Mouse (Mus musculus) G1E (cell line): ENCODE measurements around the gene Eif4b. TPM values are rescaled to one million over a fixed set of nuclear protein-coding genes. Genes with fewer than 3 reads are reported as not detected.

Source experiments
- ATAC-seq: 2 replicates; pipeline ENCODE4 v1.8.0; 2016; ENCODE audit warnings: mild to moderate bottlenecking; ENCODE audit not compliant: insufficient number of reproducible peaks, poor library complexity, low FRiP score, severe bottlenecking; ENCODE audit errors: extremely low read depth
- DNase-seq: peaks from one replicate; pipeline ENCODE4 v3.0.0; 2012; ENCODE audit warnings: low spot score
- H3K27me3 ChIP-seq: 2 replicates; pipeline ENCODE4 v1.6.1; 2012; ENCODE audit warnings: mild to moderate bottlenecking, low read length, inconsistent platforms; ENCODE audit not compliant: insufficient read depth
- H3K36me3 ChIP-seq: replicated peaks from 2 replicates; pipeline ENCODE3; 2012; ENCODE audit warnings: mild to moderate bottlenecking, inconsistent platforms
- H3K4me1 ChIP-seq: 2 replicates; pipeline ENCODE4 v1.6.1; 2012; ENCODE audit warnings: low read depth, low read length, inconsistent platforms, mixed read lengths; ENCODE audit not compliant: insufficient read depth
- H3K4me3 ChIP-seq: 2 replicates; pipeline ENCODE4 v1.5.1; 2012; ENCODE audit warnings: low read depth, mild to moderate bottlenecking, inconsistent platforms, low read length, moderate library complexity, mixed read lengths
- H3K9me3 ChIP-seq: replicated peaks from 2 replicates; pipeline ENCODE4 v1.6.1; 2012; ENCODE audit warnings: inconsistent platforms
- CTCF ChIP-seq: IDR thresholded peaks from 2 replicates; pipeline ENCODE4 v1.5.1; 2012; ENCODE audit warnings: low read depth, low read length, inconsistent platforms, mixed read lengths
- GATA1 ChIP-seq: IDR thresholded peaks from 2 replicates; pipeline ENCODE4 v1.6.1; 2012; ENCODE audit warnings: borderline replicate concordance, low read length, inconsistent platforms, mixed read lengths
- GATA2 ChIP-seq: IDR thresholded peaks from 2 replicates; pipeline ENCODE4 v1.6.1; 2012; ENCODE audit warnings: low read depth, low read length, inconsistent platforms, borderline replicate concordance
- POLR2AphosphoS5 ChIP-seq: IDR thresholded peaks from 2 replicates; pipeline ENCODE4 v1.6.1; 2012; ENCODE audit warnings: low read depth, low read length, inconsistent platforms; ENCODE audit not compliant: insufficient replicate concordance
- TAL1 ChIP-seq: conservative IDR thresholded peaks from 2 replicates; pipeline ENCODE4 v1.6.1; 2012; ENCODE audit warnings: low read depth, low read length, inconsistent platforms, mixed read lengths
- polyA plus RNA-seq: library from polyadenylated mRNA; stranded (reverse); fragments of >175 nt; gene quantifications from 2 replicates; pipeline ENCODE4 v1.2.3, GENCODE M21; 2012
- total RNA-seq, 2 experiments: library from RNA; stranded (forward) in 1 of 2; stranded (reverse) in 1 of 2; fragments of 200-1000 nt in 1 of 2; fragments of >200 nt in 1 of 2; fragmentation: Nextera tagmentation in 1 of 2; gene quantifications; 2 replicates each; pipeline ENCODE4 v1.2.3; 2014 to 2017

Gene Eif4b
- total and polyA plus RNA-seq, 3 experiments: 223 to 439 (median 435) TPM

- Histone ChIP-seq H3K36me3 (no peaks in the 10 kb centered on the region), H3K4me3 (no peak overlapping the region), H3K27me3 (peaks cover 51% of the 10 kb centered on the region), H3K4me1 (peaks cover 49% of the 10 kb centered on the region), H3K9me3 (no peaks in the 10 kb centered on the region)
- DNase-seq (no peak), ATAC-seq (no peak)
- no peak for TF ChIP-seq GATA1
Measured at GRCm38 (mm10) chr15:102144726-102145125, 71.2 kb downstream of the Eif4b start.

GRCm38 (mm10) chr15:102145330-102145729 lies 71.8 kb downstream of the Eif4b start:
- H3K4me1 ChIP-seq: peaks cover 53% of the 10 kb centered on the region
- TF ChIP-seq CTCF (no peak), TAL1 (no peak), GATA1 (no peak), POLR2AphosphoS5 (no peak), GATA2 (no peak)
- peaks cover 51% of the 10 kb centered on the region for H3K27me3 ChIP-seq
- H3K36me3 ChIP-seq: no peaks in the 10 kb centered on the region
- no peaks in the 10 kb centered on the region for H3K9me3 ChIP-seq
- no peak overlapping the region for H3K4me3 ChIP-seq
- DNase-seq (no peak), ATAC-seq (no peak)

GRCm38 (mm10) chr15:102146089-102146488 lies 72.5 kb downstream of the Eif4b start:
- Histone ChIP-seq H3K4me1 (peaks cover 58% of the 10 kb centered on the region), H3K36me3 (no peaks in the 10 kb centered on the region), H3K9me3 (no peaks in the 10 kb centered on the region), H3K4me3 (no peak overlapping the region), H3K27me3 (peaks cover 51% of the 10 kb centered on the region)
- TF ChIP-seq POLR2AphosphoS5: no peak
- no peak for TF ChIP-seq CTCF
- TF ChIP-seq TAL1: no peak
- no peak for TF ChIP-seq GATA2
- no peak for TF ChIP-seq GATA1
- DNase-seq (no peak), ATAC-seq (no peak)

Other genes with a start within 250 kb of the Eif4b start
- not detected in 2 replicates for gene Krt1, start 223.0 kb upstream of the Eif4b start, total RNA-seq (2014; fragmentation: Nextera tagmentation)
- gene Krt1, start 223.0 kb upstream of the Eif4b start, total RNA-seq (2017): 0.11 and 0.12 TPM in 2 replicates
- gene Krt1, start 223.0 kb upstream of the Eif4b start, polyA plus RNA-seq: not detected in 2 replicates
- gene Krt77, start 204.1 kb upstream of the Eif4b start, total RNA-seq (2014; fragmentation: Nextera tagmentation): not detected in 2 replicates
- 0.05 TPM in 1 of 2 replicates, not detected in the other for gene Krt77, start 204.1 kb upstream of the Eif4b start, total RNA-seq (2017)
- not detected in 2 replicates for gene Krt77, start 204.1 kb upstream of the Eif4b start, polyA plus RNA-seq
- not detected in 2 replicates for gene Krt76, start 180.9 kb upstream of the Eif4b start, total RNA-seq (2014; fragmentation: Nextera tagmentation)
- 0.05 TPM in 1 of 2 replicates, not detected in the other for gene Krt76, start 180.9 kb upstream of the Eif4b start, total RNA-seq (2017)
- not detected in 2 replicates for gene Krt76, start 180.9 kb upstream of the Eif4b start, polyA plus RNA-seq
- gene Krt4, start 149.0 kb upstream of the Eif4b start, total RNA-seq (2014; fragmentation: Nextera tagmentation): not detected in 2 replicates
- gene Krt4, start 149.0 kb upstream of the Eif4b start, total RNA-seq (2017): 0.06 and 0.11 TPM in 2 replicates
- not detected in 2 replicates for gene Krt4, start 149.0 kb upstream of the Eif4b start, polyA plus RNA-seq
- gene Krt79, start 133.4 kb upstream of the Eif4b start, total RNA-seq (2014; fragmentation: Nextera tagmentation): not detected in 2 replicates
- 0.12 TPM in 1 of 2 replicates, not detected in the other for gene Krt79, start 133.4 kb upstream of the Eif4b start, total RNA-seq (2017)
- not detected in 2 replicates for gene Krt79, start 133.4 kb upstream of the Eif4b start, polyA plus RNA-seq
- gene Krt78, start 119.5 kb upstream of the Eif4b start, total RNA-seq (2014; fragmentation: Nextera tagmentation): not detected in 2 replicates
- 0.05 TPM in 1 of 2 replicates, not detected in the other for gene Krt78, start 119.5 kb upstream of the Eif4b start, total RNA-seq (2017)
- gene Krt78, start 119.5 kb upstream of the Eif4b start, polyA plus RNA-seq: not detected in 2 replicates
- not detected in 2 replicates for gene Krt8, start 69.3 kb upstream of the Eif4b start, total RNA-seq (2014; fragmentation: Nextera tagmentation)
- not detected in 2 replicates for gene Krt8, start 69.3 kb upstream of the Eif4b start, total RNA-seq (2017)
- gene Krt8, start 69.3 kb upstream of the Eif4b start, polyA plus RNA-seq: not detected in 2 replicates
- gene Krt18, start 45.6 kb upstream of the Eif4b start, total RNA-seq (2014; fragmentation: Nextera tagmentation): not detected in 2 replicates
- gene Krt18, start 45.6 kb upstream of the Eif4b start, total RNA-seq (2017): not detected in 2 replicates
- gene Krt18, start 45.6 kb upstream of the Eif4b start, polyA plus RNA-seq: 0.04 TPM in 1 of 2 replicates, not detected in the other
- 3.8 TPM in 1 of 2 replicates, not detected in the other for gene Tns2, start 26.6 kb downstream of the Eif4b start, total RNA-seq (2014; fragmentation: Nextera tagmentation)
- 0.41 and 2.3 TPM in 2 replicates for gene Tns2, start 26.6 kb downstream of the Eif4b start, total RNA-seq (2017)
- gene Tns2, start 26.6 kb downstream of the Eif4b start, polyA plus RNA-seq: 0.55 and 0.63 TPM in 2 replicates
- gene Spryd3, start 62.5 kb downstream of the Eif4b start, total RNA-seq (2014; fragmentation: Nextera tagmentation): 5.3 and 7.1 TPM in 2 replicates
- gene Spryd3, start 62.5 kb downstream of the Eif4b start, total RNA-seq (2017): 12.1 and 12.3 TPM in 2 replicates
- gene Spryd3, start 62.5 kb downstream of the Eif4b start, polyA plus RNA-seq: 12.7 and 14.9 TPM in 2 replicates
- 0.68 TPM in 1 of 2 replicates, not detected in the other for gene Igfbp6, start 70.6 kb downstream of the Eif4b start, total RNA-seq (2014; fragmentation: Nextera tagmentation)
- 1.3 and 1.9 TPM in 2 replicates for gene Igfbp6, start 70.6 kb downstream of the Eif4b start, total RNA-seq (2017)
- 0.21 and 0.30 TPM in 2 replicates for gene Igfbp6, start 70.6 kb downstream of the Eif4b start, polyA plus RNA-seq
- 7.4 and 8.1 TPM in 2 replicates for gene Soat2, start 76.8 kb downstream of the Eif4b start, total RNA-seq (2014; fragmentation: Nextera tagmentation)
- gene Soat2, start 76.8 kb downstream of the Eif4b start, total RNA-seq (2017): 3.1 and 3.3 TPM in 2 replicates
- gene Soat2, start 76.8 kb downstream of the Eif4b start, polyA plus RNA-seq: 0.64 and 1.1 TPM in 2 replicates
- 42.5 and 64.5 TPM in 2 replicates for gene Zfp740, start 129.5 kb downstream of the Eif4b start, total RNA-seq (2014; fragmentation: Nextera tagmentation)
- gene Zfp740, start 129.5 kb downstream of the Eif4b start, total RNA-seq (2017): 34.8 and 35.3 TPM in 2 replicates
- gene Zfp740, start 129.5 kb downstream of the Eif4b start, polyA plus RNA-seq: 12.9 and 18.2 TPM in 2 replicates
- gene Csad, start 131.0 kb downstream of the Eif4b start, total RNA-seq (2014; fragmentation: Nextera tagmentation): 2.1 and 11.9 TPM in 2 replicates
- gene Csad, start 131.0 kb downstream of the Eif4b start, total RNA-seq (2017): 4.2 and 4.9 TPM in 2 replicates
- gene Csad, start 131.0 kb downstream of the Eif4b start, polyA plus RNA-seq: 3.1 and 4.2 TPM in 2 replicates
- 23.7 and 26.6 TPM in 2 replicates for gene Itgb7, start 158.2 kb downstream of the Eif4b start, total RNA-seq (2014; fragmentation: Nextera tagmentation)
- 80.9 and 83.5 TPM in 2 replicates for gene Itgb7, start 158.2 kb downstream of the Eif4b start, total RNA-seq (2017)
- gene Itgb7, start 158.2 kb downstream of the Eif4b start, polyA plus RNA-seq: 22.1 and 27.2 TPM in 2 replicates
- gene Rarg, start 183.7 kb downstream of the Eif4b start, total RNA-seq (2014; fragmentation: Nextera tagmentation): 2.6 and 3.4 TPM in 2 replicates
- 1.0 and 1.9 TPM in 2 replicates for gene Rarg, start 183.7 kb downstream of the Eif4b start, total RNA-seq (2017)
- 1.8 and 2.2 TPM in 2 replicates for gene Rarg, start 183.7 kb downstream of the Eif4b start, polyA plus RNA-seq
- not detected in 2 replicates for gene Gm9918, start 196.8 kb downstream of the Eif4b start, total RNA-seq (2014; fragmentation: Nextera tagmentation)
- 0.12 and 0.44 TPM in 2 replicates for gene Gm9918, start 196.8 kb downstream of the Eif4b start, total RNA-seq (2017)
- gene Gm9918, start 196.8 kb downstream of the Eif4b start, polyA plus RNA-seq: not detected in 2 replicates
- gene Mfsd5, start 205.7 kb downstream of the Eif4b start, total RNA-seq (2014; fragmentation: Nextera tagmentation): 24.5 and 25.8 TPM in 2 replicates
- gene Mfsd5, start 205.7 kb downstream of the Eif4b start, total RNA-seq (2017): 31.1 and 37.2 TPM in 2 replicates
- gene Mfsd5, start 205.7 kb downstream of the Eif4b start, polyA plus RNA-seq: 66.2 and 75.3 TPM in 2 replicates
- gene Espl1, start 222.5 kb downstream of the Eif4b start, total RNA-seq (2014; fragmentation: Nextera tagmentation): 91.0 and 145 TPM in 2 replicates
- gene Espl1, start 222.5 kb downstream of the Eif4b start, total RNA-seq (2017): 15.8 and 23.8 TPM in 2 replicates
- gene Espl1, start 222.5 kb downstream of the Eif4b start, polyA plus RNA-seq: 33.1 and 35.5 TPM in 2 replicates